In genomic region chr11:70776830-70777571, GRCm38 (mm10) we compare ENCODE assay signal across 8 mouse cellular contexts. TPM values are rescaled to one million over a fixed set of nuclear protein-coding genes. Genes with fewer than 3 reads are reported as not detected.
DNase-seq lines count a peak whose midpoint lies in the region; ATAC-seq and TF ChIP-seq lines count a peak whose summit lies in the region.

No protein-coding gene starts in this region.

- no peak overlapping the region for H3K9ac ChIP-seq in forebrain, embryonic 11.5 days (ENCODE audit: low read length)
- peak overlapping the region; percentile 15; the same call in 1 of the 2 replicates for H3K9ac ChIP-seq in heart, embryonic 16.5 days (ENCODE audit: low read length)

- peaks cover 6% of the 10 kb centered on the region for H3K36me3 ChIP-seq in E14TG2a.4 (ENCODE audit: insufficient read depth, low read length)
- peaks cover 3% of the 10 kb centered on the region; the same call in 1 of the 2 replicates for H3K36me3 ChIP-seq in forebrain, embryonic 11.5 days (ENCODE audit: control insufficient read depth, insufficient read depth, low read length)
- peaks cover 13% of the 10 kb centered on the region; the same call in 1 of the 2 replicates for H3K36me3 ChIP-seq in heart, embryonic 16.5 days (ENCODE audit: control insufficient read depth, insufficient read depth)

- peak; percentile 86 for DNase-seq in brain, embryonic 14.5 days (ENCODE audit: low read depth)
- peak; percentile 86 for DNase-seq in forebrain, embryonic 11.5 days (ENCODE audit: low spot score)
- peak; percentile 78 for DNase-seq in kidney, postnatal 25 days
- DNase-seq in lung, adult 18-20 months: peak; percentile 65 to 68
- DNase-seq in thymus, adult 18-20 months: peak; percentile 47 to 48

- H3K27me3 ChIP-seq in E14TG2a.4 (ENCODE audit: insufficient read depth, low read length): 0 out of 2 replicates have a peak, but pooled peaks cover 5% of the 10 kb centered on the region
- H3K27me3 ChIP-seq in forebrain, embryonic 11.5 days (ENCODE audit: control insufficient read depth, insufficient read depth, low read length): no peaks in the 10 kb centered on the region
- no peaks in the 10 kb centered on the region for H3K27me3 ChIP-seq in heart, embryonic 16.5 days (ENCODE audit: control insufficient read depth, insufficient read depth, low read length)

- H3K9me3 ChIP-seq in E14TG2a.4 (ENCODE audit: low read length): no peaks in the 10 kb centered on the region
- no peaks in the 10 kb centered on the region for H3K9me3 ChIP-seq in forebrain, embryonic 11.5 days (ENCODE audit: control insufficient read depth, low read length)
- no peaks in the 10 kb centered on the region for H3K9me3 ChIP-seq in heart, embryonic 16.5 days (replicated peaks; ENCODE audit: control insufficient read depth, low read length)

- 29% methylated on average over 17 of the region's 17 CpGs for WGBS in forebrain, embryonic 11.5 days
- WGBS in heart, embryonic 16.5 days: 24% methylated on average over 17 of the region's 17 CpGs

- no peak overlapping the region for H3K4me2 ChIP-seq in forebrain, embryonic 11.5 days (ENCODE audit: low read depth, low read length, severe bottlenecking)
- H3K4me2 ChIP-seq in heart, embryonic 16.5 days (ENCODE audit: low read depth, low read length): peak overlapping the region; percentile 27; the same call in 1 of the 2 replicates

- peak; percentile 64 for TF ChIP-seq CTCF in E14TG2a.4 (conservative IDR thresholded peaks at IDR 0.05; ENCODE audit: low read length)
- peak; percentile 94 for TF ChIP-seq CTCF in brain, embryonic 14.5 days (IDR thresholded peaks at IDR 0.05; ENCODE audit: borderline replicate concordance, extremely low read depth, insufficient read depth, insufficient read length)

- H3K4me1 ChIP-seq in E14TG2a.4 (replicated peaks; ENCODE audit: low read depth, low read length): peaks cover 22% of the 10 kb centered on the region
- no peaks in the 10 kb centered on the region for H3K4me1 ChIP-seq in forebrain, embryonic 11.5 days (replicated peaks; ENCODE audit: control insufficient read depth, insufficient read depth, low read length)
- 0 out of 2 replicates have a peak, but pooled peaks cover 7% of the 10 kb centered on the region for H3K4me1 ChIP-seq in heart, embryonic 16.5 days (ENCODE audit: control insufficient read depth, insufficient read depth, low read length)

- 0 out of 2 replicates have a peak overlapping the region, but pooled peaks have one; percentile 5 for H3K4me3 ChIP-seq in E14TG2a.4 (replicated peaks; ENCODE audit: low read length)
- H3K4me3 ChIP-seq in forebrain, embryonic 11.5 days (ENCODE audit: low read depth, low read length): no peak overlapping the region
- H3K4me3 ChIP-seq in heart, embryonic 16.5 days (ENCODE audit: low read length): no peak overlapping the region

- no peak overlapping the region for H3K27ac ChIP-seq in forebrain, embryonic 11.5 days (ENCODE audit: low read depth, low read length)
- H3K27ac ChIP-seq in heart, embryonic 16.5 days (ENCODE audit: low read length): no peak overlapping the region

- peak; percentile 42; the same call in 1 of the 2 replicates for ATAC-seq in forebrain, embryonic 11.5 days (replicated peaks; ENCODE audit: low FRiP score)
- ATAC-seq in heart, embryonic 16.5 days (replicated peaks; ENCODE audit: extremely low read depth, insufficient read depth, low FRiP score): peak; percentile 79
- ATAC-seq in neutrophil, adult 5-6 weeks (ENCODE audit: extremely low read depth, insufficient number of reproducible peaks, low FRiP score, poor library complexity, severe bottlenecking): peak; percentile 94

- TF ChIP-seq POLR2A in brain, embryonic 14.5 days (IDR thresholded peaks at IDR 0.05; ENCODE audit: borderline replicate concordance, extremely low read depth, insufficient read depth, insufficient read length, poor library complexity, severe bottlenecking): no peak

RNA-seq across cellular contexts. Expression of gene Zfp3, which starts 13.0 kb away (rescaled TPM):
- polyA plus RNA-seq in brain, embryonic 14.5 days (2012; rRNA removed): 5.8 and 7.7 TPM in 2 replicates
- 9.2 and 10.4 TPM in 2 replicates for polyA plus RNA-seq in forebrain, embryonic 11.5 days (2014; fragmentation: Nextera tagmentation; extraction: Ambion mirVana)
- polyA plus RNA-seq in heart, embryonic 16.5 days (2015; fragmentation: Nextera tagmentation; extraction: Ambion mirVana): 10.0 and 10.5 TPM in 2 replicates
- 2.6 and 2.8 TPM in 2 replicates for total RNA-seq in neutrophil, adult 5-6 weeks (2017)

RNA-seq across cellular contexts. Expression of gene Scimp, which starts 35.4 kb away (rescaled TPM):
- polyA plus RNA-seq in brain, embryonic 14.5 days (2012; rRNA removed): not detected in 2 replicates
- polyA plus RNA-seq in forebrain, embryonic 11.5 days (2014; fragmentation: Nextera tagmentation; extraction: Ambion mirVana): not detected in 2 replicates
- polyA plus RNA-seq in heart, embryonic 16.5 days (2015; fragmentation: Nextera tagmentation; extraction: Ambion mirVana): 0.32 and 0.70 TPM in 2 replicates
- total RNA-seq in neutrophil, adult 5-6 weeks (2017): 15.1 and 25.1 TPM in 2 replicates

Comparison
In these comparisons a context has a peak if more than half of its experiments do, and no peak if none do; other contexts are left out.
1. ATAC-seq: peak in every context shown above with its lines; median percentile 94 in neutrophil, adult 5-6 weeks; 79 in heart, embryonic 16.5 days; 42 in forebrain, embryonic 11.5 days.